Mouse (Mus musculus): Measurements from ENCODE around the gene Utp4.

Gene Utp4

DNA sequence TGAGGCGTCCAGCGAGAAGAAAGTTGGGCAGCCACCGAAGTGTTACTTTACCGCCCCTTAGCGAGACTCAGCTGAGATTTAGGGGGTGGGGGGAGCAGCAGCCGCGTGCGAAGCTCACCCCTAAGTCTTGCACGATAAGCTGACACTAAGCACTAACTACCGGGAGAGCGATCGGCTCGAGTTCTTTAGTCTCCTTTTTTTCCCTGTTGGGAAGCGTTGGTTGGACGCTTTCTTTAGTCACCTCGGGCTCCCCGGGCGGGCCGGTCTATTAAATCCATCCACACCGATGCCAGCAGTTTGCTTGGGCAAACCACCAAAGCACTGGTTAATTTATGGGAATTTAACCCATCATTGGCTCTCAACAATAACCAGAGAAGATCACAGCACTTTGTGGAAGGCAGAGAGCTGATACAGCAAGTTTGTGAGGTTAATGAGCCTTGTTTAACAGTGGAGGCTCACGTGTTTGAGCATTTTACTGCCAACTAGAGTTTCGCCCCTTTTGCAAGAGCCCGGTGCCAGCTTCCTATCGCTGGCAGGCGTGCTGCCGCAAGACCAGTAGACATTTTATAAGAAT is 43.1 kb downstream of the Utp4 start:
- intact Hi-C loops (cut with DNase I) = no loop called here

DNA sequence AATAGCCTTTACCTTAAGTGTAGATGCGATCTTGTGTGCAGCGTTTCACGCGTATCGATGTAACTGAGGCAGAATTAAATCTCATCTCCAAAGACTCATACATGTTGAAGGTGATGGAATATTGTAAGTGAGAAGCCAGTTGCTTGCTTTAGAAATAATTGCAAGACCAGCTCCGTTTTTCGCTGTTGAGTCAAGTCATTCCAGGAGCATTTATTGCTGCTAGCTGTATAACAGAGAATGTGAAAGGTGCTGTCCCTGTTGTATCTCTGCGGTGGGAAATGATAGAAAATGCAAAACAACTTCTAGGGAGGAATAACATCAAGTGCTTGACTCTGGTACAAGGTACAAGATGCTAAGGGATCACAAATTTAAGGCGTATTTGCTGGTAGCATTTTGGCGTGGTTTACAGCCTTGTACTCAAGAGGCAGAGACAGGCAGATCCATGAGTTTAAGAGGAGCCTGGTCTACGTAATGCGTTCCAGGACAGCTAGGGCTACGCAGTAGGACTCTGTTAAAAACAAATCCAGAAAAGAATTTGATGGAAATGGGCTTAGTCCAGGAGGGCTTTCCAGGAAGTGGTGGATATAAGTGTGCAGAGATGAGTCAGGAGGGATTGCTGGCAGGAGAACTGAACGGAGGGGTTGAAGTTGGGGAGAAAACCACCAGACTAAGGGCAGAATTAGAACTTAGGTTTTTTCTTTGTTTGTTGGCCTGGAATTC is 43.8 kb downstream of the Utp4 start:
- intact Hi-C loops (cut with DNase I) = no loop called here

DNA sequence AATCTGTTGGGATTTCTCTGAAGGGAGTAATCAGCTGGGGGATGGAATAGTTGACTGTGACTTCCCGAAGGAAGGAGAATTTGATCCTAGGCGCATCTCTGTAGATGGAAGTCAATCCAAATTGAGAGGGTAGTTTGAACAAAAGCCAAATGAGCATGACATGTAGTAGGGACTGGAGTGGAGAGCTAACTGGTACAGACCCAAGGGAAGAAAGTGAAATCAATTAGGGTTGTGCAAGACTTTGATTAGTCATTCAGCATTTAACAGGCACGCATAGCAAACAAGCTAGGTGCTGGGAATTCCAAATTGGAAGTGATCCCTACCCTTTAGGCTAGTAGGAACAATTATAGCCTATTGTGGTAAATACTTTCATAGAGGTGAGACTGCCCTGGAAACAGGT is 48.4 kb downstream of the Utp4 start:
- intact Hi-C loops (cut with DNase I) = loop anchor here (5.0 kb wide), 1 partner anchor 35 kb away; no protein-coding TSS in a partner anchor

DNA sequence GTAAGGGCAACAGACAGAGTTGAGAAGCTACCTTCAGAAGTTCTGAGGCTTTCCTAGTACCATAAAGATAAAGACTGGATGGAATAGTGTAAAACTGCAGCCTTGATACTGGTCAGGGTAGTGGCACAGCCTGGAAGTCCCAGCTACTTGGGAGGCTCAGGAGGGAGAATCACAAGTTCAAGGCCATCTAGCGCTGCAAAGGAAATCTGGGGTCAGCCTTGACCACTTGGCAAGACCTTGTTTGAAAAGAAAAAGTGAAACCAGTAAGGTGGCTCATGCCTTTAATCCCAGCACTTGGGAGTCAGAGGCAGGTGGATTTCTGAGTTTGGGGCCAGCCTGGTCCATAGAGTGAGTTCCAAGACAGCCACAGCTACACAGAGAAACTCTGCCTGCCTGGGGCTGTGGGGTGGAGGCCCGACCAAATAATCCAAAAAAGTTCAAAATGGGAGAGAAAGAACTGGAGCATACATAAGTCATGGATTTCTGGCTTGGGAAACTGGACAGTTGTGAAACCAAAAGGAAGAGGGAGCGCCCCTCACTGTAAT is 50.5 kb downstream of the Utp4 start:
- intact Hi-C loops (cut with DNase I) = loop anchor here (5.0 kb wide), 1 partner anchor 33 kb away; no protein-coding TSS in a partner anchor

DNA sequence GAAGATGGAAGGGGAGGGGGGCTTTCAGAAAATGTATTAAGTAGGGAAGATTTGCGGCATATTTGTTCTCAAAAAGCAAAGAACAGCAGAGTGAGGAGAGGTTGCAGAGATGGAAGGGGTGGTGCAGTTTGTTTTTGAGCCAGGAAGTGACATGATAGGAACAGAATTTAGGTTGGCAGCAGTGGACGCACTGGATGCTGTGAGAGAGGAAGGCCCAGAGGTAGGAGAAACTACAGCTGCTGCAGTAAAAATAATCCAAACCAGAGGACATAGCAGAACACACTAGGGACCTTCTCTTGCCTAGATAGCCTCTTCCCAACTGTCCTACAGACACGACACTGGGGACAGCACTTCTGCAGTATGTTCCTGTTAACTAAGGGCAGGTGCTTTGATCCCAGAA is 51.3 kb downstream of the Utp4 start:
- intact Hi-C loops (cut with DNase I) = loop anchor here (5.0 kb wide), 1 partner anchor 33 kb away; no protein-coding TSS in a partner anchor

DNA sequence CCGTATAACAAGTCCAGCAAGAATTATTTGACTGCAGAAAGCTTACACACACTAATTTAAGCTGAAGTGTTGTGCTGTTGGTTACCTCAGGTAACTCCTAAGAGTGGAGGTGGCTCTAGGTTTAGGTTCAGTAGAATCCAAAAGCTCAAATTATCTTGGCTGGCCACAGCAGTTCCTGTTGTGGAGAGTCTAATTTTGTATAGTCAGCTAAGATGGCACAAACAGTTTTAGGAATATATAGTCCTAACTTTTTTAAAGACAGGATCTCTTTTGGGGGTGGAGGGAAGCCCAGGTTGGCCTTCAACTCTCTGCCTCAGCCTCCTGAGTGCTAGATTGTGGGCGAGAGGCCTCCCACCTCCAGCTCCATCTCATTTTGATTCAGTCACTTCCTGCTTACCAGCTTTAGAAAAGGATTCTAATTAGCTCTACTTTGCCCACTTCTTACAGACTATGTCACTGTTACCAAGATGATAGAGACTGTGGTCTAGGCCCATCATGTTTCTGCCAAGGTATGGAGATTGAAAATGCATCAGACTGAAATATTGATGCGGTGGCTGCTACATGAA is 55.3 kb downstream of the Utp4 start:
- intact Hi-C loops (cut with DNase I) = no loop called here

DNA sequence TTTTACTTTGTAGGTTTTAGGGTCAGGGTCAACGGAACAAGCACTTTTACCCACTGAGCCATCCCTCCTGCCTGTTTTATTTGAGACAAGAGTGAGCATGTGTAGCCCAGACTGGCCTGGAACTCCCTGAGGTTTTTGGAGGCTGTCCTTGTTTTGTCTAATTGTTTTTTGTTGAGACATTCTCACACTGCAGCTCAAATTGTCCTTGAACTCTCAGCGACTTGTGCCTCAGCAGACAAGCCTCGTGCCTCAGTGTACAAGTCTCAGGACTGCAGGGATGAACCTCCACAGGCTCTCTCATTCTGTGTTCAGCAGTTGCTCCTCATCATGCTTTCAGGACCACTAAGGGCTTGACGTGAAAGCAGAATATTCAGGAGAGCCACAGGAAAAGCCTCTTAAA is 58.3 kb downstream of the Utp4 start:
- intact Hi-C loops (cut with DNase I) = no loop called here

DNA sequence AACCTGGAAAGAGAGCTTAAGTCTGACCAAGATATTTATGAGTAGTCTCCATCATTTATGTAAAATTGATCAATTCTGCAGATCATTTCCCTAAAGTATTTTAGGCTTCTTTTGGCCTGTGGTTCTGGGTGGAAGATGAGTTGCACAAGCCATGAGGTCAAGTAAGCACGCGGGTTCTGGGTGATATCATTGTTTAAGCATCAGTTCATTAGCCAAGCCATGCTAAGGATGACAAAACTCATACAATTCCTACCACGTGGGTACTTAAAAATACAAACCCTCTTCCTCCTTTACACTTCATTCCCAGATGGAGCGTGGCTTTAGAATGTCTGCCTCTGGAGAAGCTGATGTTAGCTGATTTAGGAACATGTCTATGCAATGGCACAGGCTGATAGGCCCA is 60.1 kb downstream of the Utp4 start:
- intact Hi-C loops (cut with DNase I) = no loop called here

DNA sequence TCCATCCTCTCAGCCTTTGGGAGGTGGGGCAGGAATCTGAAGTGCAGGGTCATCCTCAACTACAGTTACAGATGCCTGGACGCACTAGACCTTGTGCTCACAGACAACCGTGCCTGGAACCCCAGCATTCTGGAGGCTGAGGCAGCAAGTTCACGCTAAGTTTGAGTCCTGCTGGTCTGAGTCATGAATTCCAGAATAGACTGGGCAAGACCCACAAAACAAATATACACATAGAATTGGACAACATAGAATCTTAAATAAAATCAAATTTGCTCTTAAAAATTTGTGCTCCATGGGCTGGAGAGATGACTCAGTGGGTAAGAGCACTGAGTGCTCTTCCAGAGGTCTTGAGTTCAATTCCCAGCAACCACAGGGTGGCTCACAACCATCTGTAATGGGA is 63.6 kb downstream of the Utp4 start:
- intact Hi-C loops (cut with DNase I) = no loop called here

DNA sequence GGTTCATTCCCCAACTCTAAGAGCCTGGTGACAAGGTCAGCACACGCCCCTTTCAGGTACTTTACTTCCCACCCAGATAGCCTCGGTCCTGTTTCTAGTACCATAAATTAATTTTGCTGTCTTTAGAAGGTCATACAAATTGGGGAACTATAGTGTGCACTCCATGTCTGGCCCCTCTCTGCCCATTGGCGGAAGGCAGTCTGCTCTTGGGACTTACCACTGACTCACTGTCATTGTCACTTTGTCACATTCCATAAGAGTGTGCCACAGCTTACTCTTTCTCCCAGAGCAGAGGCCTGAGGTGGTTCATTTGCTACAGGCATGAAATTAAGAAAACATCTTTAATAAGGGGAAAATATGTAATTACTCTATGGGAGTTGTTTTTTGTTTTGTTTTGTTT is 64.8 kb downstream of the Utp4 start:
- intact Hi-C loops (cut with DNase I) = no loop called here

DNA sequence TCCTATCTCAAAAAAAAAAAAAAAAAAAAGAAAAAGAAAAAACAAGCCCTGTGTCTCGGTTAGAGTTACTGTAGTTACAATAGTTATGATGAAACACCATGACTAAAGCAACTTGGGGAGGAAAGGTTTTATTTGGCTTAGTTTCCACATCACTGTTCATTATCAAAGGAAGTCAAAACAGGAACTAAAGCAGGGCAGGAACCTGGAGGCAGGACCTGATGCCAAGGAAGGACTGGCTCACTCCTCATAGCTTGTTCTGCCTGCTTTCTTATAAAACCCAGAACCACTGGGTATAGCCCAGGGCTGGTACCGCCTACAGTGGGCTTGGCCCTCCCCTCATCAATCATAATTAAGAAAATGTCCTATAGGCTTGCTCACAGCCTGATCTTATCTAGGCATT is 66.2 kb downstream of the Utp4 start:
- intact Hi-C loops (cut with DNase I) = no loop called here

DNA sequence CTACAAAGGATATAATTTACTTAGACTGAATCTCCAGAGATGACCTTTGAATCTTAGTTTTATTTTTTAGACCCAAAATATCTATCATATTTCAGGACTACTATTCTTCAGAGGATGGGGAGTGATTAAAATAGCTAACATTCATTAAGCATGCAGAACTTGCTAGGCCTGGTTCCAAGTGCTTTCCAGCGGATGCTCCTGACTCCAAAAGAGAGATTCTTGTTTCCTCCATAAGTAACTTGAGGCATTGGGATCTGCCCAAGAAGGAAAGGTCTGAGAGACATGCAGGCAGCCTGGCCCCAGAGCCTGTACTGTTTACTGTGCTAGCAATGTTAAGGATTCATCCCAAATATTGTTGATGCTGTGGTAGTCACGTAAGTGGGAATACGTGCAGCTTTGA is 68.9 kb downstream of the Utp4 start:
- intact Hi-C loops (cut with DNase I) = no loop called here

DNA sequence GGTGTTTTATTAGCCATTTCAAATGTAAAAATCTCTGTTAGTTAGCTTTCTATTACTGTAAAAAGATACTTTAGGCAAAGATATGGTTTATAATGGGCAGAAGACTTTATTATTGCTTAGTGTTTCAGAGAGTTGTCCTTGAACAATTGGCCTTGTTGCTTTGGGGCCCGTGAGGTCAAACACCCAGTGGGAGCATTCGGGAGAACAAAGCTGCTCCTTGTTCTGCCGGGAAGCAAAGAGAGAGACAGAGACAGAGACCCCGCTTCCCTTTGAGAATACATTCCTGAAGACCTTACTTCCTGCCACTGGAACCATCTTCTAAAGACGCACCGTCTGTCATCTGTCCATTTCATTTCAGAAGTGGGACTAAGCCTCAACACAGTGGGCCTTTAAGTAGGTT is 69.9 kb downstream of the Utp4 start:
- intact Hi-C loops (cut with DNase I) = no loop called here

DNA sequence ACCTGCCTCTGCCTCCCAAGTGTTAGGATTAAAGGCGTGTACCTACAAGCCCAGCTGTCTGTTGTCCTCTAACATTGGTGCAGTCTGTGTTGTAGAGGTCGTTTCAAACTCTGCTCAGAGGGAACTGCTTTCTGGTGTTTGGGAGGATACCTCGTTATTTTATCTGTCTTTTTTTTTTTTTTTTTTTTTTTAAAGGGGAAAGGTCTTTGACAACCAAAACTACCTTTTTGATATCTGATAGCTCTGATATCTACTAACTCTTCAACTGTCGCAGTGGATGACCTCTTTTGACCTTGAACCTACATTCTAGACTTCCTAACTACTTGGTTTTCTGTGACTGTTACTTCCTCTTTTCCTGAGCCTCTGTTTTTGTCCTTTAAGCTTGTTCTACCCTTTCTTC is 71.1 kb downstream of the Utp4 start:
- intact Hi-C loops (cut with DNase I) = no loop called here

DNA sequence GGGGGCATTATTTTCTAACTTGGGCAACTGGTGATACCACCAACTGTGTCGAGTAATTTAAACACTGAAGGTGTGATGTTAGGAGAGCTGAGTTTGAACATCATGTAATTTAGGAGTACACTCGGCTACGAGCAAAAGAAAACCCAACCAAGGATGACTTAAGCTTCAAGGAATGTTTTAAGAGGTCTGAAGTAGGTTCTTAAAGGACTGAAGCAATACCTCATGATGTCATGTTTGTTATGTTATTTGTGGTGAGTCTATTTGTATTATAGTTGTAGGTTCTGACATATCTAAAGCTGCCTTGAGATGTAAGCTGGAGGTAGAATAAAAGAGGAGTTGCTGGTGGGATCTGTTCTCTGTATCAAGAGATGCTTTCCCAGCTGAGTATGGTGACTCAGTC is 76.5 kb downstream of the Utp4 start:
- intact Hi-C loops (cut with DNase I) = no loop called here

DNA sequence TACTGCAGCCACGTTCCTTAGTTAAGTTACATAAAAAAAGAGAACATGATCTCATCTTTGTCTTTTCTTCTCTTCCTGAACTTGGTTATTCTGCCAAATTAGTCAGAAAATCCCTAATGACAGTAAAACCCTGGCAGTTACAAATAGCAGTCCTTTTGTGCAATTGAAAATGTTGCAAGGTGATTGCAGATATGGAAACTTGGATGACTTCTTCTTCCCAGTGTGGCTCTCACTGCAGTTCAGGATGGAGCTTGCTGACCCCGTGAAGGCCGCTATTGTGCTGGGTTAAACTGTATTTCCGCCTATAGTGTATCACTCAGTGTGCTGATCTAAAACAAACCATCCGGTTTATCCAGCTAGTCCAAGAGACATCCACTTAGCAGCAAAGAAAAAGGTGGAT is 78.5 kb downstream of the Utp4 start:
- intact Hi-C loops (cut with DNase I) = no loop called here

Measured in adrenal gland (tissue).